Mouse (Mus musculus) ovary, postnatal 14 days (tissue): ENCODE results near the gene Plagl2.
"Not testable (repeated sequence)": the region's sequence is repeated elsewhere in the genome, so short reads cannot be mapped to it uniquely, and the experiment has no call there.

Experiments used
- DNase-seq: peaks from one replicate; pipeline ENCODE4 v3.0.0; 2022; ENCODE audit warnings: low spot score

Gene Plagl2

DNA sequence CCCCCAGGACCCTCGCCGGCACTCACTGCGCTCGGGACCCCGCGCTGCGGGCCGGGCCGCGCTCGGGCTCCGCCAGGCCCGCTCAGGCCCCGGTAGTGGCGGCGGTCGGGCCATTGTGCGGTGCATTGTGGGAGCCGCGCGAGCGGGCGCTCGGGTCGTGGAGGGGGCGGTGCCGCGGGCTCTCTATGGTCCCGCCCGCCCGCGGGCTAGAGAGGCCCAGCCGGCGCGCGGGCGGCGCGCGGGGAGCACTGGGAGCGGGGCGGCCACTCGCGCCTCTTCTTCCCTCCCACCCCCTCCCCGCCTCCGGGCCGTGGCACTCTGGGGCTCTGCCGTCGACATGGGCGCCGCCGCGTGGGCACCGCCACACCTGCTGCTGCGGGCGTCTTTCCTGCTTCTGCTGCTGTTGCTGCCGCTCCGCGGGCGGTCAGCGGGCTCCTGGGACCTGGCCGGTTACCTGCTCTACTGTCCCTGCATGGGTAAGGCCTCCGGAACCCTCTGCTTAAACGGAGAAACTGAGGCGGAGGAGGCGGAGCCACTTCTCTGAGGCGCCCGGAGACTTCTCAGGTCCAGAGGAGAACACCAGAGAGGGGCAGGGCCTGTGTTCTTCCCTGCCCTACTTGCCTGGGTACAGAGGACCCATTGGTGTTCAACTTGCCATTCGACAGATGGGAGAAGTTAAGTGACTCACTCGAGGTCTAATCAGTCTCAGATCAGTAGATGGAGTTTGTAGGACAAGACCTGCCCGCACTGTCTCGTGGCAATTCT lies at the start of gene Plagl2, which contains the start of gene Pofut1:
TSS of gene Plagl2 (minus strand) at position 177 of the 765 bp plus-strand sequence.
TSS of gene Pofut1 (plus strand) at position 284 of the 765 bp plus-strand sequence.
- peak; percentile 85 for DNase-seq

DNA sequence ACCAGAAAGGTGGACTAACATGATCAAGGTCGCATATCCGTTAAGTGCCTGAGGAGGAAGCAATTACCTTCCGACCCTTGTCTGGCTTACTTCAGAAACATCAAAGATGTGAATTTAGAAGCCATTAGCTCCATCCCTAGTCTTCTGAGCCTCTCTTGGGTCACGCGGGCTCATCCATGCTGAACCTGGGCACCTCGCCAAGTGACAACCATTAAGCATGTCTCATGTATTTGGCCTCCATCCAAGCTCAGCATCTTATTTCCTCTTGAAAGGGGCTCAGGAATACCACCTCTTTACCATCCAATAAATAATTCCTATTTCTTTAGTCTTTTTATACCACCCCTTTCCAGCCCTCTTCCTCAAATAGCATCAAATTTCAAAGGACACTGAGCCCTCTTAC lies 46.6 kb upstream of the Plagl2 start:
- DNase-seq: no peak

DNA sequence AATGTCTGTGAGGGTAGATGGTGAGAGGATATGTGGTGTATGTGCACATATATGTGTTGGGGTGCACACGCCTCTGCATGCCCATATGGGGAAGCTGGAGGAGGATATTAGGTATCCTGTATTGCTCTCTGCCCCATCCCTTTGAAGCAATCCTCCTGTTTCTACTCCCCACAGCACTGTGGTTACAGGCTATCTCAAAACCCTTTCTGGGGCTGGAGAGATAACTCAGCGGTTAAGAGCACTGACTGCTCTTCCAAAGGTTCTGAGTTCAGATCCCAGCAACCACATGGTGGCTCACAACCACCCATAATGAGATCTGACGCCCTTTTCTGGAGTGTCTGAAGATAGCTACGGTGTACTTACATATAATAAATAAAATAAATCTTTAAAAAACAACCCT lies 45.3 kb upstream of the Plagl2 start:
- DNase-seq: no peak

- DNase-seq: no peak
Observed at GRCm38 (mm10) chr2:153283919-153284318, 42.7 kb upstream of the Plagl2 start.

- no peak for DNase-seq
Observed at GRCm38 (mm10) chr2:153278357-153278756, 37.1 kb upstream of the Plagl2 start.

DNA sequence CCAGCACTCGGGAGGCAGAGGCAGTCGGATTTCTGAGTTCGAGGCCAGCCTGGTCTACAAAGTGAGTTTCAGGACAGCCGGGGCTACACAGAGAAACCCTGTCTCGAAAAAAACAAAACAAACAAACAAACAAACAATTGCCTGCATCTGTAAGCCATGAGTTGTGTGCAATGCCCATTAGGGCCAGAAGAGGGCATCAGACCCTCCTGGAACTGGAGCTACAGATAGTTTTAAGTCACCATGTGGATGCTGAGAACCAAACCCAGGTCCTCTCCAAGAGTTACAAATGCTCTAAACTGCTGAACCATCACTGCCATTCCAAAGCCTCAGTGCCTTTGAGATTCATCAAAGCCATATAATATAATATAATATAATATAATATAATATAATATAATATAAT lies 35.6 kb upstream of the Plagl2 start:
- DNase-seq: not testable (repeated sequence)

GRCm38 (mm10) chr2:153276440-153276839 lies 35.2 kb upstream of the Plagl2 start:
- DNase-seq: no peak

DNA sequence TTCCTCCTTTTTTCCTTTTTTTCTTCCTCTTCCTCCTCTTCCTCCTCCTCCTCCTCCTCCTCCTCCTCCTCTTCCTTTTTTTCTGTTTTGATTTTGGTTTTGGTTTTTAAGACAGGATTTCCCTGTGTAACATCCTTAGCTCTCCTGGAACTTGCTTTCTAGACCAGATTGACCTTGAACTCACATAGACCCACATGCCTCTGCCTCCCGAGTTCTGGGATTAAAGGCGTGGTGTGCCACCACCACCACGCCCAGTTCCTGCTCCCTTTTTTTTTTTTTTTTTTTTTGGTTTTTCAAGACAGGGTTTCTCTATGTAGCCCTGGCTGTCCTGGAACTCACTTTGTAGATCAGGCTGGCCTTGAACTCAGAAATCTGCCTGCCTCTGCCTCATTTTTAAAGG lies 34.4 kb upstream of the Plagl2 start:
- not testable (repeated sequence) for DNase-seq

- no peak for DNase-seq
Observed at GRCm38 (mm10) chr2:153274919-153275247, 33.7 kb upstream of the Plagl2 start.

DNA sequence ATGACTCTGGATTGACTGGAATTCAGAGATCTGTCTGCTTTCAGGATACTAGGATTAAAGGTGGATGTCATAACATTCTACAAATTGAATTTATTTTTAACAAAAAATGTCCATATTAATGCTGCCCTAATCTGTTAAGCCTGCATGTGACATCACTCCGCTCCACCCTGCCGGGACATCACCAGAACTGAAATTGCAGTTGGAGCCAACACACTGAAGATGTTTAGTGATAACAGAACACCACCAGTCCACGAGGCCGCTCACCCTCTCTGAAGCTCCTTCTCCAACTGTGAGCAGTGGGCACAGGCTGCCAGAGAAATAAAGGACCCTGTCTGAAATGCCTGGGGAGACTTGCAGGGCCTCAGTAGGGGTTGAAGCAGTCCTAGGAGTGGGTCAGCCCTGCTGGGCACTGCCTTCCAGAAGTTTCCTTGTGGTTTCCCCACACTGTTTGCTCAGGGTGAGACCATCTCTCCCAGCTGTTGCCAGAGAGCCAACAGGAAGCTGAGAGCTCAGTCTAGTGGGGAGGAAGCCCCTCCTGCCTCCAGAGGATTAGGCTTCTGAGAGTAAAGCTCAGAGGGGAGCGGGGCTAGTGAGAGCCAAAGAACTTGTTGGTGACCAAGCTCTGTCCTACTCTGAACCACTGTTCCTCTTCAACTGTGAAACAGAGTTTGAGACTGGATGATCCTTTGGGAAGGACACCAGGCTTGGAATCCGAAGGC lies 33.1 kb upstream of the Plagl2 start:
- DNase-seq: not testable (repeated sequence)

- not testable (repeated sequence) for DNase-seq
Observed at GRCm38 (mm10) chr2:153270231-153270915, 29.1 kb upstream of the Plagl2 start.

DNA sequence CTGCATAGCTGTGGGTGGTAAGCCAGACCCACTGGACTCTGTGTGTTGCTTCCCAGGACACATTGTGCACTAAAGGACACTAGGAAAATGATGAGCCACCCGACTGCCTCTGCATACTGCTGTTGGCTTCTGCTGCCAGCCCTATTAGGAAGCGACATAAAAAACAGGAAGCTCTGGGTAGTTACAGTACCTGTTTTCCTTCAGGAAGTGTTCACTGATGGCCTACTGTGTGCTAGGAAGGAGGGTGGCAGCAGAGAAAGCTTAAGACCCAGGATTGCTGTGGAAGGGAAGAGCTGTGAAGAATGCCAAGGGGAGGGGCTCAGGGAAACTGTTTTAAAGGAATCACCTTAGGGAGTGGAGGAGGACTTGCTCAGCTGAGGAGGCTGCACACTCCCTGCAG lies 26.1 kb upstream of the Plagl2 start:
- DNase-seq: no peak

- DNase-seq: no peak
Observed at GRCm38 (mm10) chr2:153263053-153263452, 21.8 kb upstream of the Plagl2 start.

- DNase-seq: no peak
Observed at GRCm38 (mm10) chr2:153259864-153260674, 18.8 kb upstream of the Plagl2 start.

- no peak for DNase-seq
Observed at GRCm38 (mm10) chr2:153259030-153259863, 18.0 kb upstream of the Plagl2 start.

- no peak for DNase-seq
Observed at GRCm38 (mm10) chr2:153256604-153257003, 15.4 kb upstream of the Plagl2 start.

DNA sequence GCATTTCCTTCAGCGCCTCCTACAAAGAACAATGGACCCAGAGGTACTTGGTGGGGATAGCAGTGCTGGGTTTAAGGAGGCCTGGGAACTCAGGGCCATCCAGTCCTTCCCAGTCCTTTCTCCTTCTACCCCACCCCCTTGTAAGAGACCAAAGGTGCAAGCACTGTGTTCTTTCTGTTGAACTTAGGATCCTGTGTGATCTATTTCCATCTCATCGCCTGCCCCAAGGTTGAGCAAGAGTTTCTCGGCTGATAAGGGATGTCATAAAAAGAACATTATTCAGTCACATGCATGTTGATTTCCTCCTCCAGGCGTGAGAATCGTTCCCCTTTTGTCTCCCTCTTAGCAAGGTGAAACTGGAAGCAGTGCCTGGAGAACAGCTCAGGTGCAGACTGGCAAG lies 8.5 kb upstream of the Plagl2 start:
- no peak for DNase-seq

GRCm38 (mm10) chr2:153242156-153242555 lies 930 bp upstream of the Plagl2 start:
- DNase-seq: no peak

- DNase-seq: no peak
Observed at GRCm38 (mm10) chr2:153240701-153241235, 458 bp downstream of the Plagl2 start.

DNA sequence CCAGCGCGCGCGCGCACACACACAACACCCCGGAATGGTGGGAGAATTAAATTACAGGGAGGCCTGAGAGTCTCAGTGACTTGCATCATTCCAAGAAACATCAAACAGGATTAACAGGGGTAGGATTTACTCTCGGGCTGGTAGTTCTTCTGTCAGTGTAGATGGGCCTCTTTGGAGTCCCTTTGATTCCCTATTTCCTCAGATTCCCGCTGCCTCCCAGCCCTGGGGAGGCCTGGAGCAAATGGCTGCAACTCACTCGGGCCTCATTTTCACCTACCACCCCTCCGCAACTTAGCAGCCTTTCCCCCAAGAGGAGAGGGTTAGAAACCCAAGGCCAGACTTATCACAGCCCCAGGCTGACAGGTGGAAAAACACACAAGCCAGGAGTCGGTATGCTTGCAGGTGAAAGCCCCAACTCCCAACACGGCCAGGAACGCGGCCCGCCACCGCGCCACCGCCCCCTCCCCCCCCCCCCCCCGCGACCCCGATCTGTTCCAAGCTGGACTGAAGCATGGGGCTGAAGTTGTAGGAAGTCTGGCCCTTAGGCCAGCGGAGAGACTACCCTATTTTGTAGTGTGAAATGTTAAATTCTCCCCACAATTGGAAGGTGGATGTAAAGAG lies 1.3 kb downstream of the Plagl2 start:
- no peak for DNase-seq
